Mouse (Mus musculus) hindbrain, embryonic 14.5 days (tissue): ENCODE data around the gene Pkd1l2. TPM values are rescaled to one million over a fixed set of nuclear protein-coding genes. Genes with fewer than 3 reads are reported as not detected.

ENCODE experiments used
- ATAC-seq: fragments of 200-750 bp; cut with Nextera tagmentation; 2 replicates; pipeline ENCODE4 v1.8.0; 2017; ENCODE audit warnings: moderate number of reproducible peaks, mild to moderate bottlenecking, moderate TSS enrichment, moderate library complexity; ENCODE audit not compliant: low FRiP score
- DNase-seq: peaks from one replicate; pipeline ENCODE4 v3.0.0-alpha.2; 2015; ENCODE audit warnings: low spot score
- H3K27ac ChIP-seq: fragments of 300-500 bp; sonication (generic); 2 replicates; pipeline ENCODE4 v1.5.1; 2014; ENCODE audit warnings: mild to moderate bottlenecking, moderate library complexity
- H3K27me3 ChIP-seq: fragments of 300-500 bp; sonication (generic); 2 replicates; pipeline ENCODE4 v1.6.1; 2014; ENCODE audit warnings: mild to moderate bottlenecking, low read length, mixed read lengths; ENCODE audit not compliant: control insufficient read depth, insufficient read depth
- H3K36me3 ChIP-seq: fragments of 300-500 bp; sonication (generic); replicated peaks from 2 replicates; pipeline ENCODE4 v1.6.1; 2014; ENCODE audit not compliant: control insufficient read depth, insufficient read depth
- H3K4me1 ChIP-seq: fragments of 300-500 bp; sonication (generic); replicated peaks from 2 replicates; pipeline ENCODE4 v1.6.1; 2014; ENCODE audit warnings: antibody characterized with exemption, low read length, mixed read lengths; ENCODE audit not compliant: control insufficient read depth, insufficient read depth
- H3K4me2 ChIP-seq: fragments of 300-500 bp; sonication (generic); replicated peaks from 2 replicates; pipeline ENCODE4 v1.6.1; 2014; ENCODE audit warnings: mild to moderate bottlenecking, moderate library complexity
- H3K4me3 ChIP-seq: fragments of 300-500 bp; sonication (generic); replicated peaks from 2 replicates; pipeline ENCODE4 v1.5.1; 2014; ENCODE audit warnings: mild to moderate bottlenecking, low read length
- H3K9ac ChIP-seq: fragments of 300-500 bp; sonication (generic); 2 replicates; pipeline ENCODE4 v1.6.1; 2014
- H3K9me3 ChIP-seq: fragments of 300-500 bp; sonication (generic); 2 replicates; pipeline ENCODE4 v1.6.1; 2016; ENCODE audit warnings: low read length; ENCODE audit not compliant: control insufficient read depth
- WGBS: fragments of 180-500 bp; shearing (Covaris S2); extraction: QIAGEN DNeasy Blood & Tissue Kit; methylation state at CpG from one replicate; pipeline ENCODE4 v1.1.7; 2014; 5-methylcytosine and 5-hydroxymethylcytosine counted together
- polyA plus RNA-seq: library from polyadenylated mRNA; unstranded; fragments of >200 nt; fragmentation: Nextera tagmentation; extraction: Ambion mirVana; gene quantifications from 2 replicates; pipeline ENCODE4 v1.2.1, GENCODE M21; 2014

Pkd1l2 gene
- polyA plus RNA-seq, 1 experiment from 2014 or later: 0.05 TPM

GRCm38 (mm10) chr8:117027601-117028000 is 54.6 kb downstream of the Pkd1l2 start:
- H3K9me3 ChIP-seq: no peaks in the 10 kb centered on the region
- H3K9ac ChIP-seq: no peak overlapping the region
- H3K36me3 ChIP-seq: no peaks in the 10 kb centered on the region
- H3K4me2 ChIP-seq: no peak overlapping the region
- H3K27ac ChIP-seq: no peak overlapping the region
- H3K4me1 ChIP-seq: no peaks in the 10 kb centered on the region
- no peaks in the 10 kb centered on the region for H3K27me3 ChIP-seq
- H3K4me3 ChIP-seq: no peak overlapping the region
- WGBS: 91% methylated on average over 5 of the region's 5 CpGs
- no peak for DNase-seq
- no peak for ATAC-seq

GRCm38 (mm10) chr8:117022297-117022993 is 59.8 kb downstream of the Pkd1l2 start:
- ATAC-seq (no peak), DNase-seq (no peak)

DNA sequence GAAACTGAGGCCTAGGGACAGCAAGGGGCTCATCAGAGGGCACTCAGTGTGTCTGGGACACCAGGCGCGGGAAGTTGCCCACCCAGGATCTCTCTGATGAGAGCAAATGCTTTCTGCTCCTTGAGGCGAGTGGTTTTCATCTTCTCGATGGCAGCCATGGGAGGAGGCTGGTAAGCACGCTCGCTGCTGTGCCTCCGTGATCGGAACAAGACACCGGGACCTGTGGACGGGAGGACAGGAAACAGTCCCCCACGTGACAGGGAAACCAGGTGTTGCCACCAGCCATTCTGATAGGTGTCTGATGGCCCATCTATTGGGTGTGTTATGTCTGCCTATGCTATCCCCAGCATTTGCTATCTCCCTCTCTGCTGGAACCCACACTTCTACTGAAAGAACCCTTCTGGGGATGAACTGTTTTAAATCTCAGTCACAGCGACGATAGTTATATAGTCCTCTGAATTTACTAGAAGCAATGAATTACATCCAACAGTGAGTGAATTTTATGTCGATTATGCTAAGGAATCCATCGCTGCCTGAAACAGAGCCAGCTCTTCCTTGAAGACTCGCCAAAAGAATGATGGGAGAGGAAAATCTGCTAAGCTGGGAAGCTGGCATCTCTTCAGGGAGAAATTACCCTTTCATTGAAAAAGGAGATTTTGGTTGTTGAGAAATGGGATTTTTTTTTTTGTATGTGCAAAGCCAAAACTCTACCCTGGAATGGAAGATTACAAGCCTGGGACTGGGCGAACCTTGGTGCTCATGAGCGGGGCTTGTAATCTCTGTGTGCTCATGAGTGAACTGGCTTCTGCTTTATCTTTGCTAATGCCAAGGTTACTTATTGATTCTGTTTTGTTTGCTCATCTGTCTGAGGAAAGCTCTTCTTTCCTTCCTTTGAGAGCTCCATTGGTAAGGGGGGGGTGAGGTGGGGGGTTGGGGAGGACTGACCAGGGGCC is 62.6 kb downstream of the Pkd1l2 start:
- Histone ChIP-seq H3K9ac (no peak overlapping the region), H3K36me3 (no peaks in the 10 kb centered on the region), H3K4me3 (no peak overlapping the region), H3K27ac (no peak overlapping the region), H3K27me3 (no peaks in the 10 kb centered on the region), H3K4me1 (no peaks in the 10 kb centered on the region), H3K4me2 (no peak overlapping the region), H3K9me3 (no peaks in the 10 kb centered on the region)
- DNase-seq (no peak), ATAC-seq (no peak)
- 87% methylated on average over 18 of the region's 18 CpGs for WGBS

More at GRCm38 (mm10) chr8:117022297-117022993, 59.8 kb downstream of the Pkd1l2 start:
- WGBS: 77% methylated on average over 1 of the region's 1 CpGs
- Histone ChIP-seq H3K4me3 (no peak overlapping the region), H3K27ac (no peak overlapping the region), H3K9me3 (no peaks in the 10 kb centered on the region), H3K9ac (no peak overlapping the region), H3K4me2 (no peak overlapping the region), H3K36me3 (no peaks in the 10 kb centered on the region), H3K4me1 (no peaks in the 10 kb centered on the region), H3K27me3 (no peaks in the 10 kb centered on the region)

- Histone ChIP-seq H3K9me3 (no peaks in the 10 kb centered on the region), H3K36me3 (no peaks in the 10 kb centered on the region), H3K27me3 (no peaks in the 10 kb centered on the region), H3K4me3 (no peak overlapping the region), H3K4me2 (no peak overlapping the region), H3K9ac (no peak overlapping the region), H3K27ac (no peak overlapping the region), H3K4me1 (no peaks in the 10 kb centered on the region)
- no peak for ATAC-seq
- WGBS: 90% methylated on average over 4 of the region's 4 CpGs
- no peak for DNase-seq
These were observed 64.4 kb downstream of the Pkd1l2 start for GRCm38 (mm10) chr8:117017896-117018295.

DNA sequence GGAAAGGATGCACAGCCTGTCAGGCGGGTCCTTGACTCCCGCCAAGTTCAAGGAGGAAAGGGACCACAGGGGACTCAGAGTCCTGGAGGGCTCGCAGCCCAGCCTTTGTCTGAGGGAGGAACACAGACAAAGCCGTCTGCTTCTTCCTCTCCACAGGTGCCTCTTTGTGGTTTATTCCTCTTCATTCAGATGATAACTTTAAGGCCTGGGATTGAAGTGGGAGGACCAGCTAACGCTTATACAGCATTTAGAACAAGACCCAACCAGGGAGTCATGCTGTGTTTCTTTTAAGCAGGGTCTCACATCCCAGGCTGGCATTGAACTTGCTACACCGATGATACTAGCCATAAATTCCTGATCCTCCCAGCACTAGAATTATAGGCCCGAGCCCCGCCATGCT is 65.2 kb downstream of the Pkd1l2 start:
- no peaks in the 10 kb centered on the region for H3K27me3 ChIP-seq
- H3K9ac ChIP-seq: no peak overlapping the region
- no peak overlapping the region for H3K4me2 ChIP-seq
- H3K9me3 ChIP-seq: no peaks in the 10 kb centered on the region
- no peak for ATAC-seq
- H3K4me3 ChIP-seq: no peak overlapping the region
- no peak for DNase-seq
- no peaks in the 10 kb centered on the region for H3K4me1 ChIP-seq
- 29% methylated on average over 8 of the region's 8 CpGs for WGBS
- no peak overlapping the region for H3K27ac ChIP-seq
- no peaks in the 10 kb centered on the region for H3K36me3 ChIP-seq

DNA sequence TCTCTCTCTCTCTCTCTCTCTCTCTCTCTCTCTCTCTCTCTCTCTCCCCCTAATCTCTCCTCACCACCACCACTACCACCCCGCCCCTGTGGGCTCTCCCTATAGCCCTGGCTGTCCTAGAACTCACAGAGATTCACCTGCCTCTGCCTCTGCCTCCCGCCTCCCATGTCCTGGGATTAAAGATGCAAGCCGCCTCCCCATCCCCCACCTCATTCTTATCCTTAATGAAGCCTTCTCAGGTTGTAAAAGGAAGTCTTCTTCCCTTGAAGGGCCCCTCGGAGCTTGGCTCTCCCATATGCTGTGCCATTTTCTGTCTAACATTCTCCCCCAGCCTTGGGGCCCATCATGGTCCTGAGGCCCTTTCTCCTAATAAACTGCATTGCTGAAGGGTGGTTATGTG is 66.6 kb downstream of the Pkd1l2 start:
- Histone ChIP-seq H3K27me3 (no peaks in the 10 kb centered on the region), H3K9ac (no peak overlapping the region), H3K9me3 (no peaks in the 10 kb centered on the region), H3K4me3 (no peak overlapping the region), H3K36me3 (no peaks in the 10 kb centered on the region), H3K27ac (no peak overlapping the region), H3K4me1 (no peaks in the 10 kb centered on the region), H3K4me2 (no peak overlapping the region)
- WGBS: 68% methylated on average over 4 of the region's 4 CpGs
- DNase-seq (no peak), ATAC-seq (no peak)

DNA sequence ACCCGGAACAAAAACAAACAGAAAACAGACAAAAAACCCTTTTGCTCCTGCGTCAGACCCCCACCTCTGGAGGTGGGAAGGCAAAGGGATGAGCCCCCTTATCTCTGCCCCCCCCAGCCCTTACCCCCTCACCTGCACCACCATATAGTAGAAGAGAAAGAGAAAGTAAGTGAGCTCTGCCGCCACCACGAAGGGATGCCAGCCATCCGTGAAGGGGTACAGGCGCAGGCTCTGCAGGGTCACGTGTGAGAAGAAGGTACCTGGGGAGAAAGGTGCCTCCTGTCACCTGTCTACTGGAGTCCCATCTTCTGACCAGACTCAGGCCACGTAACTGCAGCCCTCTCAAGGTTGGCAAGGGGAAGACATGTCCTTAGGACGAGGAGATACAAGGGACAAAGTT is 70.9 kb downstream of the Pkd1l2 start:
- H3K9me3 ChIP-seq: no peaks in the 10 kb centered on the region
- ATAC-seq (no peak), DNase-seq (no peak)
- H3K27me3 ChIP-seq: no peaks in the 10 kb centered on the region
- no peak overlapping the region for H3K27ac ChIP-seq
- H3K4me2 ChIP-seq: no peak overlapping the region
- H3K36me3 ChIP-seq: no peaks in the 10 kb centered on the region
- no peak overlapping the region for H3K4me3 ChIP-seq
- H3K4me1 ChIP-seq: no peaks in the 10 kb centered on the region
- WGBS: 89% methylated on average over 9 of the region's 9 CpGs
- no peak overlapping the region for H3K9ac ChIP-seq

DNA sequence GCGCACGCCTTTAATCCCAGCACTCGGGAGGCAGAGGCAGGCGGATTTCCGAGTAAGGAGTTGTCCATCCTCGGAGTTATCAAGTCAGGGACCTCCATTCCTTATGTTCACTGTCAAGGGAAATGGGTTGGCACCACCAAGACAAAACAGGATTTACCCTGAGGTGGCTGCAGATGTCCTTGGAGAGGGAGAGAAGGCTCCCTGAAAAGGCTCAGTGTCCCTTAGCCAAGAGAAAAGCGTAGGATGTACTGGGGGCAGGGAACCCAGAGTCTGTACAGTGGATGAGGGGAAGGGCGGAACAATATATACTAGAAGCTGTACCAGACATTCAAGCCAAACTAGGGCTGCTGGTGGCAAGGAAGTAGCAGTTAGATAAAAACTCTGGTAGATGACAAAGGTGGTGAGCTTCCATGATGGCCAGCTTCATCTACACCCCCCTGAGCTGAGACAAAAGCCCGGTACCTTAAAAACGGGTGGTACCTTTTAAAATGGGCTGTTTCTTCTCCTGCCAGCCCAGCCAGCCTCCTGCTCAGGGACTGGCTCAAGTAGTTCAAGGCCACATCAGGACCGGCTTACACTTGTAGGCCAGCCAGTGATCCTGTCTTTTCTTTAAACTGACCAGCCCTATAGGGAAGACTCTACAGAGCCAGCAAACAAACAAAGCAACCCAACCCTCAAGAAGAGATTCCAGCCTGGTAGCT is 88.1 kb downstream of the Pkd1l2 start:
- Histone ChIP-seq H3K36me3 (no peaks in the 10 kb centered on the region), H3K4me2 (peak overlapping the region; percentile 89), H3K9me3 (no peaks in the 10 kb centered on the region), H3K4me1 (peaks cover 12% of the 10 kb centered on the region; the same call in 1 of the 2 replicates), H3K27ac (no peak overlapping the region), H3K4me3 (peak overlapping the region; percentile 62), H3K27me3 (no peaks in the 10 kb centered on the region), H3K9ac (0 out of 2 replicates have a peak overlapping the region, but pooled peaks have one; percentile 28)
- ATAC-seq: no peak
- 69% methylated on average over 11 of the region's 11 CpGs for WGBS
- DNase-seq: no peak
